Mouse (Mus musculus) intestine, postnatal 0 days (tissue): ENCODE measurements around the gene Dnm1. TPM values are rescaled to one million over a fixed set of nuclear protein-coding genes. Genes with fewer than 3 reads are reported as not detected.

Experiments
- ATAC-seq: fragments of 200-750 bp; cut with Nextera tagmentation; 2 replicates; pipeline ENCODE4 v1.8.0; 2017; ENCODE audit warnings: mild to moderate bottlenecking, moderate TSS enrichment, moderate library complexity
- H3K27ac ChIP-seq: fragments of 300-500 bp; sonication (generic); 2 replicates; pipeline ENCODE4 v1.5.1; 2014; ENCODE audit warnings: mild to moderate bottlenecking, low read depth, low read length, moderate library complexity
- H3K27me3 ChIP-seq: fragments of 300-500 bp; sonication (generic); replicated peaks from 2 replicates; pipeline ENCODE4 v1.6.1; 2014; ENCODE audit warnings: low read length, mixed read lengths; ENCODE audit not compliant: control insufficient read depth, insufficient read depth
- H3K36me3 ChIP-seq: fragments of 300-500 bp; sonication (generic); 2 replicates; pipeline ENCODE4 v1.6.1; 2014; ENCODE audit warnings: mild to moderate bottlenecking, moderate library complexity; ENCODE audit not compliant: control insufficient read depth, insufficient read depth
- H3K4me1 ChIP-seq: fragments of 300-500 bp; sonication (generic); replicated peaks from 2 replicates; pipeline ENCODE4 v1.6.1; 2014; ENCODE audit warnings: antibody characterized with exemption, low read length, mixed read lengths; ENCODE audit not compliant: control insufficient read depth, insufficient read depth
- H3K4me2 ChIP-seq: fragments of 300-500 bp; sonication (generic); replicated peaks from 2 replicates; pipeline ENCODE4 v1.6.1; 2014; ENCODE audit warnings: low read depth, mild to moderate bottlenecking, moderate library complexity
- H3K4me3 ChIP-seq: fragments of 300-500 bp; sonication (generic); 2 replicates; pipeline ENCODE4 v1.5.1; 2014; ENCODE audit warnings: low read depth, low read length
- H3K9ac ChIP-seq: fragments of 300-500 bp; sonication (generic); 2 replicates; pipeline ENCODE4 v1.6.1; 2014; ENCODE audit warnings: mild to moderate bottlenecking, low read depth, low read length
- H3K9me3 ChIP-seq: fragments of 300-500 bp; sonication (generic); 2 replicates; pipeline ENCODE4 v1.6.1; 2016; ENCODE audit warnings: mixed run types; ENCODE audit not compliant: control insufficient read depth
- CTCF ChIP-seq: sonication (generic); IDR thresholded peaks from 2 replicates; pipeline ENCODE4 v1.5.1; 2016; ENCODE audit warnings: low read depth, mild to moderate bottlenecking, control low read depth, antibody characterized with exemption, moderate library complexity
- WGBS: fragments of 180-500 bp; shearing (Covaris S2); extraction: QIAGEN DNeasy Blood & Tissue Kit; methylation state at CpG from one replicate; pipeline ENCODE4 v1.1.7; 2014; 5-methylcytosine and 5-hydroxymethylcytosine counted together
- polyA plus RNA-seq: library from polyadenylated mRNA; unstranded; fragments of >200 nt; fragmentation: Nextera tagmentation; extraction: Ambion mirVana; gene quantifications from 2 replicates; pipeline ENCODE4 v1.2.1, GENCODE M21; 2015

The Dnm1 gene
- polyA plus RNA-seq, 1 experiment from 2014 or later = 23.5 TPM

DNA sequence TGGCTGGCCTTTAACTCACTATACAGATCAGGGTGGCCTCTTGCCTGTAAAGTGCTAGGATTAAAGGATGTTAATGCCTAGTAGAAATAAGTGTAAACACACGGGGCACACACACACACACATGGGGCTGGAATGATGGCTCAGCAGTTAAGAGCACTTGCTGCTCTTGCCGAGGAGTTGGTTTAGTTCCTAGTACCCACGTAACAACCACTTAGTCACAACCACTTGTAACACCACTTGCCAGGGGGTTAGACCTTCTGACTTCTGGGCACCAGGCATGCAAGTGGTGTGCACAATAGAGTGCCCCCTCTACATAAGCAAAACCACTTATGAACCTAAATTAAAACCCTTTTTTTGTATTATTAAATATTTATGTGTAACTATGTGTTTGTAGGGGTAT is 69.2 kb downstream of the Dnm1 start:
- H3K4me2 ChIP-seq = no peak overlapping the region

DNA sequence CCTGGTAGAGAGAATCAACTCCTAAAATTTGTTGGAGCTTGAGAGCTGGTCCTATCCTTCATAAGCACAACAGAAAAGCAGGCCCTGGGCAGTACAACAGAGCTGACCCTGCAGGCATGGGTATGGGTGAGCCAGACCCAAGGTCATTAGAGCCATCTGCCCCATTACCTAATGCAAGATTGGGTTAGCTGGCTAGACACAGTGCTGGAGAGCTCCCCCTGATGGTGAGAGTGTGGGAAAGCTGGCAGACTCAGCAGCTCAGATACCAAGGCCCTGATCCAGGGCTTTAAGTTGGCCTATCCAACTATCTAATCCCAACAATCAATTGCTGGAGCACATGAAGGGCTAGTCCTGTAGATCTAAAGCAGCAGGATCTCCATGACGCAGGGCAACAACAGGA is 70.4 kb downstream of the Dnm1 start:
- no peaks in the 10 kb centered on the region for H3K27me3 ChIP-seq
- H3K27ac ChIP-seq = no peak overlapping the region
- WGBS = 77% methylated on average over 1 of the region's 1 CpGs
- TF ChIP-seq CTCF = peak; percentile 87
- no peaks in the 10 kb centered on the region for H3K4me1 ChIP-seq
- H3K36me3 ChIP-seq = peaks cover 42% of the 10 kb centered on the region
- no peak overlapping the region for H3K4me3 ChIP-seq
- no peaks in the 10 kb centered on the region for H3K9me3 ChIP-seq
- H3K4me2 ChIP-seq = no peak overlapping the region
- ATAC-seq = no peak
- no peak overlapping the region for H3K9ac ChIP-seq

More for the DNA sequence above, 69.2 kb downstream of the Dnm1 start:
- Histone ChIP-seq H3K36me3 (peaks cover 30% of the 10 kb centered on the region), H3K9ac (no peak overlapping the region), H3K4me1 (no peaks in the 10 kb centered on the region), H3K27me3 (no peaks in the 10 kb centered on the region), H3K4me3 (no peak overlapping the region), H3K9me3 (no peaks in the 10 kb centered on the region), H3K27ac (no peak overlapping the region)
- no peak for ATAC-seq
- TF ChIP-seq CTCF = no peak
- 67% methylated on average over 3 of the region's 3 CpGs for WGBS

DNA sequence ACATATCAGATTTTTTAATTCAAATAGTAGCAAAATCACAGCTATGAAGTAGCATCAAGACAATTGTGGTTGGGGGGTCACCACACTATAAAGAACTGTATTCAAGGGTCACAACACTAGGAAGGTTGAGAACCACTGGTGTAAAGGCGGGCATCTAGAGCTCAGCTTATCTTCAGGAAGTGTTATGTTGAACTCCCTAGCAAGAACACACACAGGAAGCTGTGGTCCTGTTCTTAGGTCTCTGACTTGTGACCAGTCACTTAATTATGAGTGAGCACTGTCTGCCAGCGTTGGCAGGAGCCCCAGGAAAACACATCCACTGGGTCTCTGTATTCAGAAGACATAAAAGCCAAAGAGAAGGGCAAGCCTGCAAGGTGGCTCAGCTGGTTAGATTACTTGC is 70.8 kb downstream of the Dnm1 start:
- Histone ChIP-seq H3K9me3 (no peaks in the 10 kb centered on the region), H3K27ac (no peak overlapping the region), H3K4me3 (no peak overlapping the region), H3K36me3 (peaks cover 46% of the 10 kb centered on the region), H3K4me1 (no peaks in the 10 kb centered on the region), H3K27me3 (no peaks in the 10 kb centered on the region), H3K9ac (no peak overlapping the region), H3K4me2 (no peak overlapping the region)
- no peak for TF ChIP-seq CTCF
- 81% methylated on average over 2 of the region's 2 CpGs for WGBS
- no peak for ATAC-seq

DNA sequence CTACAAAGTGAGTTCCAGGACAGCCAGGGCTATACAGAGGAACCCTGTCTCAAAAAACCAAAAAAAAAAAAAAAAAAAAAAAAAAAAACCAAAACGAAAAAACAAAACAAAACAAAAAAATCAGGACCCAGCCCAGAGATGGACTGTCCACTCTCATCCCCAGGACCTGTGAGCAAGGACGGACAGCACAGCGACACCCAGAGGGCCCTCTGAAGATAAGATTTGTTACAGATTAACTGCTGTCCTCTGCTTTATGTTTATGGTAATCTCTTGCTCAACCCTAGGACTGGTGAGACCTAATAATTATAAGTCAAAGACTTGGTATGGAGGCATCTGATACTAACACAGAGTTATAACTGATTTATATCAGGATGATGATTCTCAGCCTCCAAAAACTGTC is 77.3 kb downstream of the Dnm1 start:
- H3K27me3 ChIP-seq = no peaks in the 10 kb centered on the region
- peak; percentile 48 for TF ChIP-seq CTCF
- H3K4me1 ChIP-seq = no peaks in the 10 kb centered on the region
- H3K36me3 ChIP-seq = peaks cover 36% of the 10 kb centered on the region
- H3K27ac ChIP-seq = no peak overlapping the region
- H3K4me3 ChIP-seq = no peak overlapping the region
- WGBS = 54% methylated on average over 3 of the region's 3 CpGs
- no peaks in the 10 kb centered on the region for H3K9me3 ChIP-seq
- H3K9ac ChIP-seq = no peak overlapping the region
- no peak overlapping the region for H3K4me2 ChIP-seq
- 0 out of 2 replicates have a peak, but pooled peaks have one; percentile 33 for ATAC-seq

DNA sequence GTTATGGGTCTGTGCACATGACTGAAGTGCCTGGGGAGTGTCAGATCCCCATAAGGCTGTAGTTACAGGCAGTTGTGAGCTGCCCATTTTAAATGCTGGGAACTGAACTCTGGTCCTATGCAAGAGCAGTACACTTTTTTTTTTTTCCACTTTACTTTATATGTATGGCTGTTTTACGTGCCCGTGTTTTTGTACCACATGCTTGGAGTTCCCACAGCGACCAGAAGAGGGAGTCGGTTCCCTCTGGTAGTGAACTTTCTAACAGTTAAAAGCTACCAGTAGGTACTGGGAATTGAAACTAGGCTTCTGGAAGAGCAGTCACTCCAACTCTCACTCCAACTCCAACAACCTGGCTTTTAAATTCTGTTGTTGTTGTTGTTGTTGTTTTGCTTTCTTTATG is 92.5 kb downstream of the Dnm1 start:
- no peak overlapping the region for H3K27ac ChIP-seq
- H3K9ac ChIP-seq = no peak overlapping the region
- H3K9me3 ChIP-seq = no peaks in the 10 kb centered on the region
- peak overlapping the region; percentile 71 for H3K4me2 ChIP-seq
- TF ChIP-seq CTCF = peak; percentile 67
- 0 out of 2 replicates have a peak, but pooled peaks cover 3% of the 10 kb centered on the region for H3K4me1 ChIP-seq
- WGBS = 41% methylated on average over 4 of the region's 4 CpGs
- no peaks in the 10 kb centered on the region for H3K27me3 ChIP-seq
- ATAC-seq = no peak
- H3K36me3 ChIP-seq = peaks cover 30% of the 10 kb centered on the region
- H3K4me3 ChIP-seq = no peak overlapping the region

DNA sequence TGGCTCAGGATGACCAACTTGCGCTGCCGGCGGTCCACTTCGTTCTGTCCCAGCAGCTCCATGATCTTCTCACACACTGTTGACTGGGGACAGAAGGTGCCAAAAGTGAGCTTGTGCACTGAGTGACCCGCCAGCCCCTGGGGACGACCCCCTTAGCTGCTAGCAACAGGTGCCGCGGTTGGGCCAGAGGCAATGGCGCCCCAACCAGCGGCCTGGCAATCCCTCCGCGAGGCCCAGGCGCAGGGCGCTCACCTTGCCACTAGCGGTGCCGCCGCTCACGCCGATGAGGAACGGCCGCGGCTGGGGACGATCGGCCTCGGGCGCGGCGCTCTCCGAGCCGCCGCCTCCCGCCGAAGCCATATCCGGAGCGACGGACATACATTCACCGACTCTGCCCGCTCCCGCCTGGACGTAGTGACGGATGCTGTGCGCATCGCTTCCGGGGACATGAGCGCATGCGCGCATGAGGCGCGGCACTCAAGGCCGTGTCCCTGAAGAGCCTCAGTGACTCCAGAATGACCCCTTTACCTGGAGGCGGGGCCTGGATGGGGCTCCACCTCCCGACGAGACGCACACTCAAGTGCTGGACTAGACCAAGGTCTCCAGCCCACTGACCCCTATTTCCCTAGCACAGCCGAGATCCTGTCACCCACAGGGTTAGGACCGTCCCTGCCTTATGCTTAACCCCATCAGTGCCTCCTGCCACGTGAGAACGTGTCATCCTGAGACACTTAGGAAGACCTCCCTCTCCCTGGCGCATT is 93.3 kb downstream of the Dnm1 start, which contains the start of gene Uck1:
Gene Uck1 (minus strand): TSS at position 503 of the 761 bp plus-strand sequence.
- under 1% methylated on average over 58 of the region's 59 CpGs for WGBS
- peak; percentile 86 for ATAC-seq
- 0 out of 2 replicates have a peak, but pooled peaks have one; percentile 3 for TF ChIP-seq CTCF

More for the DNA sequence above, 93.3 kb downstream of the Dnm1 start, which contains the start of gene Uck1:
- peak within 1 kb of the TSS; percentile 77 for H3K4me3 ChIP-seq
- H3K9me3 ChIP-seq = no peaks in the 10 kb centered on the region
- peak within 1 kb of the TSS; percentile 71 for H3K4me2 ChIP-seq
- H3K9ac ChIP-seq = peak within 1 kb of the TSS; percentile 73
- 0 out of 2 replicates have a peak, but pooled peaks cover 3% of the 10 kb centered on the region for H3K4me1 ChIP-seq
- H3K27ac ChIP-seq = peak within 1 kb of the TSS; percentile 78
- H3K36me3 ChIP-seq = peaks cover 32% of the 10 kb centered on the region
- H3K27me3 ChIP-seq = no peaks in the 10 kb centered on the region
